Mouse (Mus musculus) gonadal fat pad, adult 2 months (tissue): Measurements from ENCODE around the gene Csdc2. TPM values are rescaled to one million over a fixed set of nuclear protein-coding genes. Genes with fewer than 3 reads are reported as not detected.
A peak's percentile ranks its signal among the peaks of the same experiment; 100 is the strongest.
"Not testable (repeated sequence)": the region's sequence is repeated elsewhere in the genome, so short reads cannot be mapped to it uniquely, and the experiment has no call there.

Experiments
- DNase-seq: peaks from one replicate; pipeline ENCODE4 v3.0.0-alpha.2; 2012; ENCODE audit warnings: low read depth
- polyA plus RNA-seq: library from polyadenylated mRNA; depleted of rRNA; stranded (reverse); fragments of >200 nt; gene quantifications from 2 replicates; pipeline ENCODE4 v1.2.3, GENCODE M21; 2012

Gene Csdc2
- polyA plus RNA-seq, 1 experiment, result 10.0 TPM

DNA sequence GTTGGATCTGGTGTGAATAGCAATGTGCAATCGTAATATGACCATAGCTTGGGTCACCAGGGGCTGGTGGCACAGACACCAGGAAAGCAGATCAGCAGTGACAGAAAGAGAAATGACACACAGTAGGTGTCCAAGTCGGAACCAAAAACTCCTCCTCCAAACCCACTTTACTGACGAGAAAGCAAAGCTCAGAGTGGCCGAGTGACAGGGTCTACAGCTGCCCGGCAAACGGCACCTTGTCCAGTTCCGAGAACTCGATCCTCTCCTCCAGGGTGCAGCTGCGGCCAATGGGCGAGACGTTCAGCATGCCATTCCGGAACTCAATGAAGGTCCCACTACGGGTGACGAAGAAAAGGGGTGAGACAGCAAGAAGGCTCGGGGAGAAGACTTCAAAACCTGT, 18.9 kb downstream of the Csdc2 start:
- DNase-seq, result no peak

- no peak for DNase-seq
Observed at GRCm38 (mm10) chr15:81956457-81956856, 19.9 kb downstream of the Csdc2 start.

GRCm38 (mm10) chr15:81957598-81957997, 21.0 kb downstream of the Csdc2 start:
- no peak for DNase-seq

DNA sequence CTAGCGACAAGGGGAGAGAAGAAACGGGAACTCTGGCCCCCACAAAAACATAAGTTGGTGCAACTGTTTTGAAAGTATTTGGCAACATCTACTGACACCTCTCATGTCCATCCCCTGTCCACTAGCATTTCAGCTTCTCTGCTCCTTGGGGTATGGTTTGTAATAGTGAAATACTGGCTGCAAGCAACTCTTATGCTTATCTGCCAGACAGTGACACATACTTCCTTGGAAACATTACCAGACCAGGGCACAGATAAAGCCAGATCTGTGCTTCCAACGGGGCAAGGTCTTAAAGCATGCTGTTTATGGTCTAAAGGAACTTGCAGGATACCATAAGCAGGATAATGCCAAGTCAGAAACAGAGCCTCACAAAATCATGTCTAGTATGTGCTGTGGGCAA, 22.3 kb downstream of the Csdc2 start:
- no peak for DNase-seq

- DNase-seq, result peak; percentile 68
Observed at GRCm38 (mm10) chr15:81960171-81961077, 23.9 kb downstream of the Csdc2 start, which contains the start of gene Pmm1. Gene Pmm1, minus strand, starts transcription at chr15:81960930.

DNA sequence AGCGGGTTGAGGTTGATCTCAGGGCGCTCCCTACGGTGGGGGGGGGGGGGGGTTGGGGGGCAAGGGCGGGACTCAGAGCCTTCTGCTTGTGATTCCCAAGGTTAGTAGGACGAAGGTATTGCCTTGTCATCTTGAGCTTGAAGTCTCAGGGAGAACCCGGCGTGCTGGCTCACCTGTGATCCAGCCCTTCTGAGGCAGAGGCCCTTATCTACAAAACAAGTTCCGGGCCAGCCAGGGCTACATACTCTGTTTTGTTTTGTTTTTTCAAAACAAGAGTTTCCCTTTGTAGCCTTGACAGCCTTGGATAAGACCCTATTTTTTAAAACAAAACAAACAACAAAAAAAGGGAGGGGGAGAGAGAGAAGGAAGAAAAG, 24.5 kb downstream of the Csdc2 start:
- DNase-seq, result no peak

GRCm38 (mm10) chr15:81964262-81964661, 27.7 kb downstream of the Csdc2 start:
- DNase-seq, result no peak

DNA sequence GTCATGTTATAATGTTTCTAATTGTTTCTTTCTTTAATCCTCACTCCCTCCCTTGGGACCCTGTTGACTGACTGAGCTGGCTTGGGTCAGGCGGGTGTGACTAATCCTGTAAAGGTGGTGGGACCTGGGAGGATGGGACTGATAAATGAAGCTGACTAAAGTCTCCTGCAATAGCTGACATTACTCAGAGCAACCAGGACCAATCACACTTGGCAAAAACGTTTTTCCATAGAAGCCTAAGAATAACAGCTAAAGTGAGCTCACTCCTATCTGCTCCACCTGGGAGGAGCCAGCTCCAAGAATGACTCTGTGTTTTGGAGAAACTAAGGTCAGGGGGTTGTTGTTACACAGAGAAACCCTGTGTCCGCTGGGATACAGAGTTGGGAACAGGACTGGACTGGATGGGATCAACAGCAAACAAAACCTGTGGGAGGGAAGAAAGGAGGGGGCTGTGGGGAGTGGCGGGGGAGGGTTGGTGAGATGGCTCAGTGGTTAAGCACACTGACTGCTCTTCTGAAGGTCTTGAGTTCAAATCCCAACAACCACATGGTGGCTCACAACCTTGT, 28.5 kb downstream of the Csdc2 start:
- no peak for DNase-seq

DNA sequence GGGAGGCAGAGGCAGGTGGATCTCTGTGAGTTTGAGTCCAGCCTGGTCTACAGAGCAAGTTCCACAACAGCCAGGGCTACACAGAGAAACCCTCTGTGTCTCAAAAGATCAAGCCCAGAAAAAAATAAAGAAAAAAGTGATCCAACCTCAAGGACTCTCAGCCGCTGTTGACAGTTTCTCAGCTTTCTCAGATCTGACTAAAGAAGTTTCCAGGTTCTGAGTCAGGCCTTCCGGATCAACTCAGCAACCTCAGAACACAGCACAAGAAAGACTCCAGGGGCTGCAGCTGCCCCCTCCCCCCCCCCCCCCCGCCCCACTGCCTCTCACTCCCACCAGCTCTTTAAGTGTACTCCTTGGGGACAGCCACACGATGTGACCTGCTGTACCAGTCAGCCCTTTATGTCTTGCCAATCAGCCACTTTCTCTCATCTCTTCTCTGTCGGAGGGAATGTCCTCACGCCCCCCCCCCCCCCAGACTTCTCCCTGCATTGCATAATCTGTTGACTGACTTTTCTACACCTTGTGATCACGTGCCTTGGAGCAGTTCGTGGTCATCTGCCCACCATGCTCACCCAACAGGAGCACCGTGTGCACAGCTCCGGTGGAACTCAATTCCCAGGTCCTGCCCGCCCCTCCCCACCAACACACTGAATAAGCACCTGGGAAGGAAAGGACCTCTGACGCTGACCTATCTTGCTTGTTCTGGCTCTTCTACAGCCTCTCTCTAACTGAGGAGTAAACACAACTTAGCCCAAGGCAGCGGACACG, 29.7 kb downstream of the Csdc2 start:
- DNase-seq, result no peak

GRCm38 (mm10) chr15:81967821-81968220, 31.3 kb downstream of the Csdc2 start:
- no peak for DNase-seq

GRCm38 (mm10) chr15:81968447-81968846, 31.9 kb downstream of the Csdc2 start:
- no peak for DNase-seq

DNA sequence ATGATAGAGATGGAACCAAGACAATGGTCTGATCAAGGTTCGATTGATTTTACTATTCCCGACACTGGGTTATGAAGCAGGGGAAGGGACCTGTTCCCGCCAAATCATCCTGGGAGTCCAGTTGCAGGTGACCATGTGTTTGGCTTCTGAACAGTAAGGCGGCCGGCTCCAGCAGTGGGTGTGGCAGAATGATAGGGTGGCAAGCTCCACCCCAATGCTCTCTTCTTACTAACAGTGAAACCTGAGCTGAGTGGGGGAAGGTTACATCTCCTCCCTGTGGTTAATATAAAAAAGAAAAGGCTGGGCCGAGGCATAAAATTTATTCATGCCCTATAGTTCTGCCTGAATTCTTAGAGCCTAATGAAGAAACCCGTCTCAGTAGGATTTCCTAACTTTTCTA, 32.6 kb downstream of the Csdc2 start:
- DNase-seq, result no peak

- not testable (repeated sequence) for DNase-seq
Observed at GRCm38 (mm10) chr15:81969635-81970034, 33.1 kb downstream of the Csdc2 start.

GRCm38 (mm10) chr15:81970498-81970897, 33.9 kb downstream of the Csdc2 start:
- not testable (repeated sequence) for DNase-seq

- not testable (repeated sequence) for DNase-seq
Observed at GRCm38 (mm10) chr15:81975156-81975555, 38.6 kb downstream of the Csdc2 start.

GRCm38 (mm10) chr15:81980321-81980720, 43.8 kb downstream of the Csdc2 start, which contains the start of gene 1700029P11Rik:
Gene 1700029P11Rik, plus strand, starts transcription at chr15:81980540.
- DNase-seq, result no peak

- DNase-seq, result no peak
Observed at GRCm38 (mm10) chr15:81982173-81982572, 45.6 kb downstream of the Csdc2 start.

- no peak for DNase-seq
Observed at GRCm38 (mm10) chr15:81985267-81986161, 49.0 kb downstream of the Csdc2 start.

DNA sequence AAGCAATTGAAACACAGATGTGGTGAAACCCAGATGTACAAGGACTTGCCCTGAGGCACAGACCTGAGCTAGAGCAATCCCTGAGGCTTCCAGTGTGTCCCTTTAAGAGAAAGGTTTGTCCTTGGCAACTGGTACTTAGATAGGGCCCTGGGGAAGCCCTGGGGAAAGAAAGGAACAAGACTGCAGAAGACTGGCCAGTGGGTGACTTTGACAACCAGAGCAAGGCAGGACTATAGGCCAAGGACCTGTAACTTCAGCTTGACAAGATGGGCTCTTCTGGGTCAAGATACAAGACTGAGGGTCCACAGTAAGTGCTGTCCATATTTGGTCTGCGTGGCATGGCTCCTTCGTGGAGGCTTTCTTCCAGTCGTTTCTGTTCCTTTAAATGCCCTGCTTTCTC, 51.1 kb downstream of the Csdc2 start, which contains the start of gene Xrcc6:
Gene Xrcc6, plus strand, starts transcription at position 190 of the 400 bp plus-strand sequence.
- no peak for DNase-seq

DNA sequence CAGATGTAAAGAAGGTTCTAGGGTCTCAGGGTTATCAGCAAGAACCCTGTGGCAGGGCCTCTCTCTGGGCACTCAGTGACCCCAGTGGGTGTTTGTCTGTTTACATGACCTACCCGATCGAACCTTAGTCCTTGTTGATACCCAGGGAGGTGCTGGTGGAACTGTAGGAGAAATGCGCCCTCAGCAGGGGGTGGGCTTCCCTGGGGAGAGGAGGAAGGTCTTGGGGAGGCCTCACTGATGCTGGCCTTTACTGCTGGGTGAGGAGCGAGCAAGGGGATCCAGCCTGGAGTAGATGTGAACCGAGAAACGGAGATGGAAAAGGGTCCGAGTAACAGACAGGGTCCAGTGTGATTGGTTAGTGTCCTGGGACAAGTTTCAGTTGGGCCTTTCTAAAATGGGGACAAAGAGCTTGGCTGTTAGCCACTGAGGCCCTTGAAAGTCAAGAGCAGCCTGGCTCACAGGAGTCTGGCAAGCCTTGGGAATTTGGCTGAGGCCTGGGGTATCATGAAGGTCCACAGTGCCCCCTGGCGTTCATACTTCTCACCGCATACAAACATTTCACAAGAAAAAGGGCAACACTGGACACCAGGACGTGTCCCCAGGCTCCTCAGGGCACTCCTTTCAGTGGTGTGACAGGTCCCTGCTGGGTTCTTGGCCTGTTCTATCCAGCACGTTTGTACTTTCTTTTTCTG, 53.0 kb downstream of the Csdc2 start:
- DNase-seq, result no peak

DNA sequence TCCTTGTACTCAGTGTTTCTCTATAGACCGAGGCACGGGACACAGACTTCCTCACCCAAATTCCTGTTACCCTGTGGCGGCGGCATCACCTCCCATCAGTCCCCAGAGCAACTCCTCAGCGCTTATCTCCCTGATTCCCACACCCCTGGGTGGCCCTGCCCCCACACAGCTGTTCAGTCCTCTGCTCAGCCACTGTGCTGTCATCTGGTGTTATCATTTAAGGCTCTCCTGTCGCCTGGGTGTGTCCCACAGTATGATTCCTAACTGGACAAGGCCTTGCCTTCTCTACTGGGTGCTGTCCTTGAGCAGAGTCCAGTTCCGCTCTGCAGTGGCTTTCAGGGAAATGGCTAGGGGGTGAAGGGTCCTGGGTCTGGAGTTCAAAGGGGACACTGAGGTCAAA, 54.0 kb downstream of the Csdc2 start:
- DNase-seq, result no peak
